Mouse (Mus musculus): ENCODE measurements around the gene Cyp2d26. TPM values are rescaled to one million over a fixed set of nuclear protein-coding genes. Genes with fewer than 3 reads are reported as not detected.
"Not testable (repeated sequence)": the region's sequence is repeated elsewhere in the genome, so short reads cannot be mapped to it uniquely, and the experiment has no call there.

Gene Cyp2d26
- polyA plus RNA-seq, 1 experiment, result 0.30 TPM

DNA sequence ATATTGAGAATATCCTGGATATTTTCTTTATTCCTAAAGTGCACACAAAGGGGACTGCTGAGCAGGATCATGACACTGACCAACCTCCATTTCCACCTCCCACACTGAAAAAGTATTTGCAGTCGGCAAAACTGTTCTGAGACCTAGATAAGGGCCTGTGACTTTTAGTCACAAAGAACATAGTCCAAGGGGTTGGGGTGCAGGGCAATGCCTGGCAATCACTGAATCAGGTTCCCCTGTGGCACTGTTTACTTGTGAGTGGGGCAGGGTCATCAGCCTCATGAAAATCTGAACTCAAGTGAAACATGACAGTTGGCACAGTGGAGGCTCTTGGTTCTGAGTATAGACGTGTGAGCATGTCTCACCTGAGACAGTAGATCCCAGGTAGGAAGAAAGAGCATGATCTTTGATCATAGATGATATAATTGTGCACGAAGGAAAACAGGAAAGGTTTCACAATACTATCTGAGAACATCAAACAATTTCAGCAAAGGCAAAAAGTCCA, 1.9 kb upstream of the Cyp2d26 start:
- no peak overlapping the region for H3K27ac ChIP-seq (ENCODE audit: insufficient read depth, low read length)
- WGBS, result 72% methylated on average over 3 of the region's 3 CpGs
- no peaks in the 10 kb centered on the region for H3K27me3 ChIP-seq (ENCODE audit: control insufficient read depth, insufficient read depth, low read length)
- no peak for DNase-seq (ENCODE audit: low read depth in 1 of 2, low spot score in 2 of 2)
- no peaks in the 10 kb centered on the region for H3K36me3 ChIP-seq (ENCODE audit: control insufficient read depth, insufficient read depth, low read length)
- no peak overlapping the region for H3K4me3 ChIP-seq (ENCODE audit: extremely low read depth, insufficient read depth, insufficient read length)
- no peaks in the 10 kb centered on the region for H3K4me1 ChIP-seq (ENCODE audit: control insufficient read depth, insufficient read depth, insufficient read length)
- TF ChIP-seq POLR2A (IDR thresholded peaks at IDR 0.05; ENCODE audit: low read depth, low read length) (no peak), CTCF (IDR thresholded peaks at IDR 0.05; ENCODE audit: extremely low read depth, insufficient read depth, insufficient read length, insufficient replicate concordance) (no peak)

DNA sequence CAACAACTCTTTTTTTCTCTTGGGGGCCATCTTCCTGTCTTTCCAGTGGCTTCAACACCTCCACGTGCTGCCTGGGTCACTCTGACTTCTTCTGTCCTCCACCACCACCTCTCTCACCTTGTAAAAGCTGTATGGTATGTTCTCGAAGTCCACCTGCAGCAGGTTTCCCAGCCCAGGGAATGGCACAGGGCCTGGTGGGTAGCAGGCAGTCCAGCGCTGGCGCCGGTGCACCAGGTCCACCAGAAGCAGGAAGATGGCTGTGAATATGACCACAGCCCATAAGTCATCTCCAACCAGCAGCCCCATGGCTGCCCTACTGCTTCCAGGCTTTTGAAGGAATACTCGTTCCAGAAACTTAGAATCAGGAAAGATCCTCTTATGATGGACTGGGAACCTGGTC, 226 bp downstream of the Cyp2d26 start:
- TF ChIP-seq CTCF (IDR thresholded peaks at IDR 0.05; ENCODE audit: extremely low read depth, insufficient read depth, insufficient read length, insufficient replicate concordance), result no peak
- TF ChIP-seq POLR2A (IDR thresholded peaks at IDR 0.05; ENCODE audit: low read depth, low read length), result no peak
- DNase-seq (ENCODE audit: low read depth in 1 of 2, low spot score in 2 of 2), result no peak
- no peak overlapping the region for H3K4me3 ChIP-seq (ENCODE audit: extremely low read depth, insufficient read depth, insufficient read length)

DNA sequence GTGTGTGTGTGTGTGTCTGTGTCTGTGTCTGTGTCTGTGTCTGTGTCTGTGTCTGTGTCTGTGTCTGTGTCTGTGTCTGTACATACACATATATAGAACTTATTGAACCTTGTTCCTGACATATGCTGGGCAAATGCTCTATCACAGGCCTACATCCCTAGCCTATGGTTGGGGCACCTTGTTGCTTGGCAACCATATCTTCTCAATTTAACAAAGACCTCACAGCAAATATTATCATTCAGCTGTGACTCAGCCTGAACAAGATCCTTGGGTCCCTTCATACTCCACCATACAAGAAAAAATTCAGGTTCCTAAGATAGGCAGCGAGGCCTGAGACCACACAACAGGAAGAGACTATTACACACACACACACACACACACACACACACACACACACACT, 640 bp downstream of the Cyp2d26 start:
- Histone ChIP-seq H3K36me3 (ENCODE audit: control insufficient read depth, insufficient read depth, low read length) (no peaks in the 10 kb centered on the region), H3K27ac (ENCODE audit: insufficient read depth, low read length) (no peak overlapping the region), H3K27me3 (ENCODE audit: control insufficient read depth, insufficient read depth, low read length) (no peaks in the 10 kb centered on the region), H3K4me1 (ENCODE audit: control insufficient read depth, insufficient read depth, insufficient read length) (no peaks in the 10 kb centered on the region), H3K4me3 (ENCODE audit: extremely low read depth, insufficient read depth, insufficient read length) (no peak overlapping the region)
- TF ChIP-seq POLR2A (IDR thresholded peaks at IDR 0.05; ENCODE audit: low read depth, low read length), result no peak
- TF ChIP-seq CTCF (IDR thresholded peaks at IDR 0.05; ENCODE audit: extremely low read depth, insufficient read depth, insufficient read length, insufficient replicate concordance), result no peak
- WGBS, result 37% methylated on average over 1 of the region's 1 CpGs
- DNase-seq (ENCODE audit: low read depth in 1 of 2, low spot score in 2 of 2), result no peak

More for the DNA sequence above, 226 bp downstream of the Cyp2d26 start:
- H3K4me1 ChIP-seq (ENCODE audit: control insufficient read depth, insufficient read depth, insufficient read length), result no peaks in the 10 kb centered on the region
- H3K36me3 ChIP-seq (ENCODE audit: control insufficient read depth, insufficient read depth, low read length), result no peaks in the 10 kb centered on the region
- WGBS, result 75% methylated on average over 6 of the region's 6 CpGs
- no peak overlapping the region for H3K27ac ChIP-seq (ENCODE audit: insufficient read depth, low read length)
- H3K27me3 ChIP-seq (ENCODE audit: control insufficient read depth, insufficient read depth, low read length), result no peaks in the 10 kb centered on the region

DNA sequence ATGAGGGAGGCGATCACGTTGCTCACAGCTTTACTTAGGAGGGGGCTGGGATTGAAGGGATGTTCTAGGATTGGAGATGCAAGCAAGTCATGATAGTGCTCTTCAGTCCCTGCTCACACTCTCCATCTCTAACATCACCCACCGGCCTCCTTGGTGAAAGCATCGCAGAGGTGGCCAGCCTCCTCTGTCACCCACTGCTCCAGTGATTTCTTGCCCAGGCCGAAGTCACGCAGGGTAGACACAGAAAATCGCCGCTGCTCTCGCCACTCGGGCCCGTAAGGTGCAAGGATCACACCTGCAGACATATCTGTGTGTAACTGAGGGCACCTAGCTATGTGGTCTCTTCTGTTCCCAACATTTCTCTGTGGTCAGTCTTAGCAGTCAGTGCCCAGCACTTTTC, 1.5 kb downstream of the Cyp2d26 start:
- WGBS, result 88% methylated on average over 11 of the region's 11 CpGs
- no peak for TF ChIP-seq CTCF (IDR thresholded peaks at IDR 0.05; ENCODE audit: extremely low read depth, insufficient read depth, insufficient read length, insufficient replicate concordance)
- TF ChIP-seq POLR2A (IDR thresholded peaks at IDR 0.05; ENCODE audit: low read depth, low read length), result no peak
- no peak for DNase-seq (ENCODE audit: low read depth in 1 of 2, low spot score in 2 of 2)
- H3K4me3 ChIP-seq (ENCODE audit: extremely low read depth, insufficient read depth, insufficient read length), result no peak overlapping the region
- H3K4me1 ChIP-seq (ENCODE audit: control insufficient read depth, insufficient read depth, insufficient read length), result no peaks in the 10 kb centered on the region
- H3K27me3 ChIP-seq (ENCODE audit: control insufficient read depth, insufficient read depth, low read length), result no peaks in the 10 kb centered on the region
- no peak overlapping the region for H3K27ac ChIP-seq (ENCODE audit: insufficient read depth, low read length)
- H3K36me3 ChIP-seq (ENCODE audit: control insufficient read depth, insufficient read depth, low read length), result no peaks in the 10 kb centered on the region

DNA sequence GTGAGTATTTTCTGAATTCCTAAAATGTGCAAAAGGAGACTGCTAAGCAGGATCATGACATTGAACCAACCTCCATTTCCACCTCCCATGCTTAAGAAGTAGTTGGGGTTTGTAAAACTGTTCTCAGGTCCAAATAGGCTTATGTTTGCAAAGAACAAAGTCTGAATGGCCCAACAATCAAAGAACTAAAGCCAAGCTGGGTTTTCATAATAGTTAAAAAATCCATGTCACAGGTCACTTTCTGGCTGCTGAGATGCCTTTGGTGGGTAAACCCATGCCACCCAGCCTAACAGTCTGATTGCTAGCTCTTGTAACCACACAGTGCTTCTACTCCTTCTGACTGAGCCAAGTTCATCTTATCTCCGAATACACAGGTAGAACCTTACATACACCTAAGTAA, 9.5 kb downstream of the Cyp2d26 start:
- Histone ChIP-seq H3K36me3 (ENCODE audit: control insufficient read depth, insufficient read depth, low read length) (no peaks in the 10 kb centered on the region), H3K4me1 (ENCODE audit: control insufficient read depth, insufficient read depth, insufficient read length) (no peaks in the 10 kb centered on the region), H3K27ac (ENCODE audit: insufficient read depth, low read length) (no peak overlapping the region), H3K4me3 (ENCODE audit: extremely low read depth, insufficient read depth, insufficient read length) (no peak overlapping the region), H3K27me3 (ENCODE audit: control insufficient read depth, insufficient read depth, low read length) (no peaks in the 10 kb centered on the region)
- DNase-seq (ENCODE audit: low read depth in 1 of 2, low spot score in 2 of 2), result no peak
- TF ChIP-seq CTCF (IDR thresholded peaks at IDR 0.05; ENCODE audit: extremely low read depth, insufficient read depth, insufficient read length, insufficient replicate concordance) (no peak), POLR2A (IDR thresholded peaks at IDR 0.05; ENCODE audit: low read depth, low read length) (no peak)
- WGBS, result 77% methylated on average over 1 of the region's 1 CpGs

DNA sequence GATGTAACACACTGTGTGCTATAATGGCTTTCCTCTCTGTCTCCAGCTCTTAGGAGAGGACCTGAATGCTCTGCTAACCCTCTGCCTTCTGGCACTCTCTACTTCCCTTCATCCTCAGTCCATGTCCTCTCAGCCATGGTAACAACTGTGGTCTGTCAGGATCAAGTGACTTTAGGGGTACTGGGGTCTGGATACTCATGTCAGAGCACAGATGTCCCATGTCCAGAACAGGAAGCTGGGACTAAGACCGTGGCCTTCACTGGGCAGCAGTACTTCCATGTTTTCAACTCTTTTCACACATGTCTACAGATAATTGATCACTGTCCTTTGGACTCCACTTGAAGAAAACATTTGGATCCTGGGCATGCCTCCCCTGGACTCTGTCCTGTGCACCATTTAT, 10.3 kb downstream of the Cyp2d26 start:
- WGBS, result 71% methylated on average over 1 of the region's 1 CpGs
- no peak overlapping the region for H3K27ac ChIP-seq (ENCODE audit: insufficient read depth, low read length)
- no peaks in the 10 kb centered on the region for H3K27me3 ChIP-seq (ENCODE audit: control insufficient read depth, insufficient read depth, low read length)
- H3K4me3 ChIP-seq (ENCODE audit: extremely low read depth, insufficient read depth, insufficient read length), result no peak overlapping the region
- no peak for DNase-seq (ENCODE audit: low read depth in 1 of 2, low spot score in 2 of 2)
- no peaks in the 10 kb centered on the region for H3K4me1 ChIP-seq (ENCODE audit: control insufficient read depth, insufficient read depth, insufficient read length)
- no peaks in the 10 kb centered on the region for H3K36me3 ChIP-seq (ENCODE audit: control insufficient read depth, insufficient read depth, low read length)
- TF ChIP-seq POLR2A (IDR thresholded peaks at IDR 0.05; ENCODE audit: low read depth, low read length) (no peak), CTCF (IDR thresholded peaks at IDR 0.05; ENCODE audit: extremely low read depth, insufficient read depth, insufficient read length, insufficient replicate concordance) (no peak)

DNA sequence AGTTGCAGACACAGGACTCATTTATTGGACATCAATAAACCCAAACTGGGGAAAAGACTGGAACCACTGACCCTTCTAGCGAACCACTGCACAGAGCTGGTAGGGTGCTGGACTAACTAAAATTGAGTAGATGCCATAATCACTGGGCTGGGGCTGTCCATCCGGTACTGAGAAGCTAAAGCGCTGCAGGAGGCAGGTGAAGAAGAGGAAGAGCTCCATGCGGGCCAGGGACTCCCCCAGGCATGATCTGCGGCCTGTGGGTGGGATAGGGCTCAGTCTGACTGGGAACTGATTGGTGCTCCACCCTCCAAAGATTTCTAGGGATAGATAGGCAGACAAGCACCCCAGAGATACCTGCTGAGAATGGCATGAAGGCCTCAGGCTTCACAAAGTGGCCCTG, 16.2 kb downstream of the Cyp2d26 start:
- 86% methylated on average over 5 of the region's 5 CpGs for WGBS
- H3K36me3 ChIP-seq (ENCODE audit: control insufficient read depth, insufficient read depth, low read length); DNase-seq (ENCODE audit: low read depth in 1 of 2, low spot score in 2 of 2); H3K27ac ChIP-seq (ENCODE audit: insufficient read depth, low read length); H3K27me3 ChIP-seq (ENCODE audit: control insufficient read depth, insufficient read depth, low read length); H3K4me3 ChIP-seq (ENCODE audit: extremely low read depth, insufficient read depth, insufficient read length); H3K4me1 ChIP-seq (ENCODE audit: control insufficient read depth, insufficient read depth, insufficient read length): not testable (repeated sequence)
